Mouse (Mus musculus): Measurements from ENCODE around the gene Sec22c. TPM values are rescaled to one million over a fixed set of nuclear protein-coding genes. Genes with fewer than 3 reads are reported as not detected.

Sec22c gene
- polyA plus RNA-seq, 1 experiment, result 11.2 TPM

DNA sequence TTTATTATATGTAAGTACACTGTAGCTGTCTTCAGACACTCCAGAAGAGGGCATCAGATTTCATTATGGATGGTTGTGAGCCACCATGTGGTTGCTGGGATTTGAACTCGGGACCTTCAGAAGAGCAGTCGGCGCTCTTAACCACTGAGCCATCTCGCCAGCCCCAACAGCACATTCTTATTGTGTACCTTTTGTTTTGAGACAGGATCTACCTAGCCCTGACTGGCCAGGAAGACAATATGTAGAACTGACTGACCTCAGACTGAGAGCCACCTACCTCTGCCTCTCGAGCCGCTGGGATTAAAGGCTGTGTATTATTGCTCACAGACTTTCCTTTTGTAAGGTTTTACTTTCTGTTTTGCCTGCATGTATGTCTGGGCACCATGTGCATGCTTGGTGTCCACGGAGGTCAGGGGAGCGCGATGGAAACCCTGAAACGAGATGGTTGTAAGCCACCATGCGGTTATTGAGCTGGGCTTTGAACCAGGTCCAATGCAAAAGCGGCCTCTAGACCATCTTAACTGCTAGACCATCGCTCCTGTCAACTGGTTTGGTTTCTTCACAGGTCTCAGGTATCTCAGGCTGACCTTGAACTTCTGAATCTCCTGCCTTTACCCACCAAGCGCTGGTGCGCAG, 12.9 kb upstream of the Sec22c start:
- Histone ChIP-seq H3K4me3 (ENCODE audit: insufficient read depth, low read length) (peak overlapping the region; percentile 24), H3K27ac (ENCODE audit: insufficient read depth, low read length) (peak overlapping the region; percentile 91), H3K4me1 (ENCODE audit: control insufficient read depth, insufficient read depth, low read length) (peaks cover 4% of the 10 kb centered on the region; the same call in 1 of the 2 replicates)
- TF ChIP-seq POLR2A (IDR thresholded peaks at IDR 0.05; ENCODE audit: low read depth, low read length), result no peak
- no peak for TF ChIP-seq CTCF (IDR thresholded peaks at IDR 0.05; ENCODE audit: borderline replicate concordance, insufficient read depth, low read length)

GRCm38 (mm10) chr9:121717048-121717447, 11.8 kb upstream of the Sec22c start:
- Histone ChIP-seq H3K4me3 (ENCODE audit: insufficient read depth, low read length) (no peak overlapping the region), H3K4me1 (ENCODE audit: control insufficient read depth, insufficient read depth, low read length) (peaks cover 5% of the 10 kb centered on the region)

GRCm38 (mm10) chr9:121710584-121710975, 5.3 kb upstream of the Sec22c start:
- Histone ChIP-seq H3K4me1 (ENCODE audit: control insufficient read depth, insufficient read depth, low read length) (peaks cover 11% of the 10 kb centered on the region), H3K27ac (ENCODE audit: insufficient read depth, low read length) (peak overlapping the region; percentile 70), H3K4me3 (ENCODE audit: insufficient read depth, low read length) (peak overlapping the region; percentile 89)
- no peak for TF ChIP-seq POLR2A (IDR thresholded peaks at IDR 0.05; ENCODE audit: low read depth, low read length)
- no peak for TF ChIP-seq CTCF (IDR thresholded peaks at IDR 0.05; ENCODE audit: borderline replicate concordance, insufficient read depth, low read length)

More at GRCm38 (mm10) chr9:121717048-121717447, 11.8 kb upstream of the Sec22c start:
- no peak for TF ChIP-seq CTCF (IDR thresholded peaks at IDR 0.05; ENCODE audit: borderline replicate concordance, insufficient read depth, low read length)
- no peak for TF ChIP-seq POLR2A (IDR thresholded peaks at IDR 0.05; ENCODE audit: low read depth, low read length)
- no peak overlapping the region for H3K27ac ChIP-seq (ENCODE audit: insufficient read depth, low read length)

DNA sequence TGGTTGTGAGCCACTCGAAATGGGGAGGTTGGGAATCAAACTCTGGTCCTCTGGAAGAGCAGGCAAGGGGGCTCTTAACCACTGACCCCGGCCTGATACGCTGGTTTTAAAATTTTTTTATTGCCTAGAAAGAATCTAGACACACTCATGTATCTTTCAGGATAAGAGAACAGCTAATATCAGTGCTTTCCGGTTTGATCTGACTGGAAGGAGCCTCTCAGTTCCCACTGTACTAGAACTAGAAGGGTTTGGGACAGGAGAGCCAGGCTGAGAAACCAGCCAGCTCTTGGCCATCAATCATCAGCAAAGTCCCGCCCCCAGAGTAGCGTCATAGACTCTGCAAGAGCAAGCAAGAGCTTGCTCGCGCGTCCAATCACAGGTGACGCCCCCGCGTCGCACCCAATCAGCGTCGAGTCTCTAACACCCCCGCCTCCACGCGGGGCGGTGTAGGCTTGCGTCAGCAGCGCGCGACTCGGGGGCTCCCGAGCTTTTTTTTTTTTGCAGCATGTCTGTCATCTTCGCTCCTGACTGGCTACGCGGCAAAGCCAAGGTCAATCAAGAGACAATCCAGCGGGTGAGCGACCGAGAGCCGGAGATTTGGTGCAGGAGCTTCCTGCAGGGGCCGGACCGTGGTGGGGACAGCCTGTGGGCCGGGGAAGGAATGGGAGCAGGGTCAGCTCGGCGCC, 4.8 kb upstream of the Sec22c start, which contains the start of gene Ss18l2:
TSS of gene Ss18l2 (plus strand) at position 432 of the 686 bp plus-strand sequence.
- TF ChIP-seq CTCF (IDR thresholded peaks at IDR 0.05; ENCODE audit: borderline replicate concordance, insufficient read depth, low read length), result no peak
- peak; percentile 61 for TF ChIP-seq POLR2A (IDR thresholded peaks at IDR 0.05; ENCODE audit: low read depth, low read length)
- Histone ChIP-seq H3K4me1 (ENCODE audit: control insufficient read depth, insufficient read depth, low read length) (peaks cover 12% of the 10 kb centered on the region), H3K4me3 (ENCODE audit: insufficient read depth, low read length) (peak within 1 kb of the TSS; percentile 89), H3K27ac (ENCODE audit: insufficient read depth, low read length) (peak within 1 kb of the TSS; percentile 70)

GRCm38 (mm10) chr9:121708506-121709486, 3.5 kb upstream of the Sec22c start:
- H3K4me1 ChIP-seq (ENCODE audit: control insufficient read depth, insufficient read depth, low read length), result peaks cover 12% of the 10 kb centered on the region
- no peak overlapping the region for H3K27ac ChIP-seq (ENCODE audit: insufficient read depth, low read length)
- no peak overlapping the region for H3K4me3 ChIP-seq (ENCODE audit: insufficient read depth, low read length)
- TF ChIP-seq POLR2A (IDR thresholded peaks at IDR 0.05; ENCODE audit: low read depth, low read length), result no peak
- no peak for TF ChIP-seq CTCF (IDR thresholded peaks at IDR 0.05; ENCODE audit: borderline replicate concordance, insufficient read depth, low read length)

DNA sequence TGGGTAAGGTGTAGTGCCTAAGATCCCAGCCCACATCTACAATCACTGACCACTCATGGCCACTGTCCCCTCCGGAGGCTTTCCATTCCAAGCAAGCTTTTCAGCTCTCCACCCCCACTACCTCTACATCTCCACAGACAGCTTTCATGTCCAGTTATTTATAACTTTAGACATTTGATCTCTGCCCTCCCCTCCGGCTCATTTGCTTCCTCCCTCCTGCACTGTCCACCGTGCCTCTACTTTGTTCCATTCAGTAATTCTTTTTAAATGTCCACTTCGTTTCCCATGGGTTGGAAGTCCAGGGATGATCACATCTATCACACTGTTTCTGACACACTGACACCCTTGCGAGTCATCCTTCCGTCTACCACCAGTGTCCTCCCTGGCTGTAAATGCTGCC, 2.5 kb upstream of the Sec22c start:
- H3K4me3 ChIP-seq (ENCODE audit: insufficient read depth, low read length), result no peak overlapping the region
- no peak overlapping the region for H3K27ac ChIP-seq (ENCODE audit: insufficient read depth, low read length)
- TF ChIP-seq POLR2A (IDR thresholded peaks at IDR 0.05; ENCODE audit: low read depth, low read length) (no peak), CTCF (IDR thresholded peaks at IDR 0.05; ENCODE audit: borderline replicate concordance, insufficient read depth, low read length) (no peak)
- peaks cover 12% of the 10 kb centered on the region for H3K4me1 ChIP-seq (ENCODE audit: control insufficient read depth, insufficient read depth, low read length)

- Histone ChIP-seq H3K4me1 (ENCODE audit: control insufficient read depth, insufficient read depth, low read length) (peaks cover 6% of the 10 kb centered on the region; the same call in 1 of the 2 replicates), H3K4me3 (ENCODE audit: insufficient read depth, low read length) (no peak overlapping the region), H3K27ac (ENCODE audit: insufficient read depth, low read length) (peak overlapping the region; percentile 6; the same call in 1 of the 2 replicates)
- TF ChIP-seq POLR2A (IDR thresholded peaks at IDR 0.05; ENCODE audit: low read depth, low read length), result no peak
These were observed 862 bp upstream of the Sec22c start for GRCm38 (mm10) chr9:121706029-121706675.

- TF ChIP-seq CTCF (IDR thresholded peaks at IDR 0.05; ENCODE audit: borderline replicate concordance, insufficient read depth, low read length) (no peak), POLR2A (IDR thresholded peaks at IDR 0.05; ENCODE audit: low read depth, low read length) (no peak)
- Histone ChIP-seq H3K27ac (ENCODE audit: insufficient read depth, low read length) (no peak overlapping the region), H3K4me3 (ENCODE audit: insufficient read depth, low read length) (peak overlapping the region; percentile 47), H3K4me1 (ENCODE audit: control insufficient read depth, insufficient read depth, low read length) (peaks cover 6% of the 10 kb centered on the region; the same call in 1 of the 2 replicates)
These were observed 1.0 kb downstream of the Sec22c start for GRCm38 (mm10) chr9:121704261-121704645.
